Mouse (Mus musculus): ENCODE data around the gene Il5.

The Il5 gene

GRCm38 (mm10) chr11:53720715-53721114, at the start of gene Il5:
TSS of gene Il5 (plus strand) at chr11:53720794.
- no peak for DNase-seq

- DNase-seq = no peak
These were observed 49.2 kb upstream of the Il5 start for GRCm38 (mm10) chr11:53671414-53671813.

DNA sequence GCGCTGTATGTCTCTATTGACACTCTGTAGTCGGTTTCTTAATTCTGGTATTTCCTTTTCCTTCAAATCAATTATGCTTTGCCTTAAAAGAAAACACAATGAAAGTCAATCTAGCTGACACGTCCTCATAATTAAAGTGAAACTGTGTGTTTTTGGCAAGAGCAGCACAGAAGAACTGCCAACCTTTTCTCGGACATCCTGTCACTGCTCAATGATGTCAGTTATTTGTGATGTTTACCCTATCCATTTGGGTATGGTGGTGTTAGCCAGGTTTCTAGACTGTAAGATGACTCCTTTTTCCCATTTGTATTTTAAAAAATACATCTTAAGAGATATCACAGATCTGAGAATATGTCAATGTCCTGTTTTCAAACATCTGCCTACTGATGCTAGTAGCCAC, 40.5 kb upstream of the Il5 start:
- no peak for DNase-seq

DNA sequence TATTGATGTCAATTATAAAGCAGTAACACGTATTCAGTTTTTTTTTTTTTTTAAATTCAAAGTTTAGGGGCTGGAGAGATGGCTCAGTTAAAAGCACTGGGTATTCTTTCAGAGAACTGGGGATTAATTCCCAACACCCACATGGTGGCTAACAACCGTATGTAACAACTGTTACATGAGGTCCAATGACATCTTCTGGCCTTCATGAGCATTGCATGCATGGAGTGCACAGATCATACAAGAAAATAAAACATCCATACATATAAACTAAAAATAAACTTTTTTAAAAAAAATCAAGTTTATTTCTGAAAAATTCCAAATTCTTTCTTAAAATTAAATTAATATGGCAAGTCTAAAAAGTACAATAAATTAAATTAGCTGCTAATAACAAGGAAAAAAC, 38.9 kb upstream of the Il5 start:
- no peak for DNase-seq

- DNase-seq = no peak
These were observed 38.4 kb upstream of the Il5 start for GRCm38 (mm10) chr11:53682170-53682569.

- DNase-seq = no peak
These were observed 37.5 kb upstream of the Il5 start for GRCm38 (mm10) chr11:53682994-53683530.

GRCm38 (mm10) chr11:53691979-53692378, 28.6 kb upstream of the Il5 start:
- no peak for DNase-seq

DNA sequence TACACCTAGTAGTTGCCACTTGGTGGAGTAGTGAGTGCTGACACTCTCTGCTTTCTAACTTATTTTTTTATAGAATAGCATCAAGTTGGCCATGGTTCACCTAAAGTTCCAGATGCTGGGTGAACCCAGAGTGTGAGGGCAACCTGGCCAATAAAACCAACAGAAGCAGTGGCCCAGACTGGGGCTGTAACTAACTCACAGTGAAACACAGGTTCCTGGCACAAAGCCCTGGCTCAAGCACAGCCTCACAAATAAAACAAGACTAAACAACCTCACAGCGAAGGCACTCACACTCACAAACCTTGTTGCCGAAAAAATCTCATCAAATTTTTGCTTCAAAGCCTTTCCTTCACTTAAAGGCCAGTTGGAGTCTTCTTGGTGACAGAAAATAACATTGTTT, 22.1 kb upstream of the Il5 start:
- no peak for DNase-seq

- DNase-seq = no peak
These were observed 21.2 kb upstream of the Il5 start for GRCm38 (mm10) chr11:53699351-53699750.

DNA sequence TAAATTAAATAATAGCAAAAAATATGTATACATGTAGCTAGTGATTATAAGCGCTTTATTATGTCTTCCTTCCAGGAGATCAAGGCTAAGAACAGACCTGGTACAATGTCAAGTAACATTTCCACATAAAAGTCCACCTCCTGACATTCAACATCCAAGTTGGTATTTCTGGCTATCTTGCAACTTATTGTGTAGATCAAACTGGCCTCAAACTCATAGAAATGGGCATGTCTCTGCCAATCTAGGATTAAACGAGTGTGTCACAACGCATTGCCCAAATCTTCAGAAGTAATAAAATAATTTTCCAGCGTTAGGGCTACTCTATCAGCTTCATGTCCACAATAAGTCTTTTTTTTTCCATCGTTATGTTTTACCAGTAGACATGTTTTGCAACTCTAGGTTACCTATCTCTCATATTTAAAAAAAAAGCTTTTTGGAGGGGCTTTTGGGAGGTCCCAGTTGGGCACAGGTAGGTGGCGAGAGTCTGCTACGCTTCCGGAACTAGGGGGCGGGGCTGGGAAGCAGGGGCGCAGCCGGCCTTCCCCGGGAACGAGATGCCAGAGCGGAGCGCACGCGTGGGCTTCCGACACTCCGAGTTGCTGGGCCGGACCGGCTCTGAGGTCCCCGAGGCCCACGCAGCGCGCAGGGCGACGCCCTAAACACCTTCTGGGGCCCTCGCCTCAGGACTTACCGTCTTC, 14.2 kb upstream of the Il5 start:
- DNase-seq = no peak

DNA sequence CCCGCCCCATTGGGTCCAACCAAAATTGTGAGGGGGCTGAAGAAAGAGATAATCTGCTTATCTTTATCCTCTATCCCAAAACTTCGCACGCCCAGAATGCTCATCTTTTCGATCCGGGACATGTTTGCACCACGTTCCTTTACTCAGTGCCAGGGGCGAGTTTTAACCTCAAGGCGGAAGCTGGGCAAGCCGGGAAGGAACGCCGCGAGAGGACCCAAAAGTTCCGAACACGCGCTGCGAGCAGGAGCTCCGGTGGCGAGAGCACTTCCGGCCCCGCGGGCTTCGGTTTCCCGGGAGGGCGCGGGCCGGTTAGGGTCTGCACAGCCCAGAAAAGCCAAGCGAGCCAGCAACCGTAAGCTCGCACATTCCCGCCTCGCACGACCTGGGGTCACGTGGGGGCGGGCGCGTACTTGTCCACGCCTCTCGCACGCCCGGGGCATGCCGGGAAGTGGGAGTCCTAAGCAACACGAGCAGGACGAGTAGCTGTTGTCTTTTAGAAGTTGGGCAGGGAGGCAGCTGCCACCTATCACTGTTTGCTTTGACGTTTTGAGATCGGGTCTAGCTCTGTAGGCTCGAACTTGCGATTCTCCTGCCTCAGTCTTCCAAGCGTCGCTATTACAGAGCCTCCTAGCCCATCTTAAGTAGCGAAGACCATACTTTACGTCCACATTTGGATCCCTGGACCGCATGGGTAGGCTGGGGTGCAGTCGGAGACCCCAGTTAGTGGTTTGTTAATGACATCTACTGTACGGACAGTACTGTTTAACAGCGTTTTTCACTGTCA, 13.5 kb upstream of the Il5 start, which contains the start of gene Rad50:
Rad50 (minus strand) TSS at position 386 of the 784 bp plus-strand sequence.
- peak; percentile 94 for DNase-seq

GRCm38 (mm10) chr11:53707718-53708009, 12.9 kb upstream of the Il5 start:
- DNase-seq = no peak

- DNase-seq = no peak
These were observed 893 bp upstream of the Il5 start for GRCm38 (mm10) chr11:53719701-53720100.

- DNase-seq = no peak
These were observed 10.9 kb downstream of the Il5 start for GRCm38 (mm10) chr11:53731457-53731856.

- no peak for DNase-seq
These were observed 11.7 kb downstream of the Il5 start for GRCm38 (mm10) chr11:53732244-53732643.

DNA sequence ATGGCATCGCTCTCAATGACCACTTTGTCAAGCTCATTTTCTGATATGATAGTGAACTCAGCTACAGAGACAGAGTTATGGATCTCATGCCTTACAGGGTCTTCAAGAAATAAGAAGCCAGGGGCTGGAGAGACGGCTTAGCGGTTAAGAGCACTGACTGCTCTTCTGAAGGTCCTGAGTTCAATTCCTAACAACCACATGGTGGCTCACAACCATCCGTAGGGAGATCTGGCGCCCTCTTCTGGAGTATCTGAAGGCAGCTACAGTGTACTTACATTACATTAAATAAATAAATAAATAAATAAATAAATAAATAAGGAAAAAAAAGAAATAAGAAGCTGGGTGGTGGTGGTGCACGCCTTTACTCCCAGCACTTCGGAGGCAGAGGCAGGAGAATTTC, 13.2 kb downstream of the Il5 start:
- DNase-seq = peak; percentile 13

DNA sequence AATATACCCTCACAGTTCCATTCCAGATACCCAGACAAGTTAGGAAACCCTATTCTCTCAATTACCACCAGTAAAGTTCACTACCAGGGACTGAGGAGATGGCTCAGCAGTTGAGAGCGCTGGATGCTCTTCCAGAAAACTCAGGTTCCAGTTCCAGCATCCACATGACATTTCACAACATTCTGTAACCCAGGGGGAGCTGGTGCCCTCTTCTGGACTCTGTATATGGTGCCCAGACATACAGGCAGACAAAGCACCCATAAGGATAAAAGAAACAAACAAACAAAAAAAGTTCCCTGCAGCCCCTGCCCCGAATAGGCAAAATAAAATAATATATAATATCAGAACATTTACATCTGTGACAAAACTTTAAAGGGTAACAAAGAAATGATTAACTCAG, 13.8 kb downstream of the Il5 start:
- DNase-seq = no peak

DNA sequence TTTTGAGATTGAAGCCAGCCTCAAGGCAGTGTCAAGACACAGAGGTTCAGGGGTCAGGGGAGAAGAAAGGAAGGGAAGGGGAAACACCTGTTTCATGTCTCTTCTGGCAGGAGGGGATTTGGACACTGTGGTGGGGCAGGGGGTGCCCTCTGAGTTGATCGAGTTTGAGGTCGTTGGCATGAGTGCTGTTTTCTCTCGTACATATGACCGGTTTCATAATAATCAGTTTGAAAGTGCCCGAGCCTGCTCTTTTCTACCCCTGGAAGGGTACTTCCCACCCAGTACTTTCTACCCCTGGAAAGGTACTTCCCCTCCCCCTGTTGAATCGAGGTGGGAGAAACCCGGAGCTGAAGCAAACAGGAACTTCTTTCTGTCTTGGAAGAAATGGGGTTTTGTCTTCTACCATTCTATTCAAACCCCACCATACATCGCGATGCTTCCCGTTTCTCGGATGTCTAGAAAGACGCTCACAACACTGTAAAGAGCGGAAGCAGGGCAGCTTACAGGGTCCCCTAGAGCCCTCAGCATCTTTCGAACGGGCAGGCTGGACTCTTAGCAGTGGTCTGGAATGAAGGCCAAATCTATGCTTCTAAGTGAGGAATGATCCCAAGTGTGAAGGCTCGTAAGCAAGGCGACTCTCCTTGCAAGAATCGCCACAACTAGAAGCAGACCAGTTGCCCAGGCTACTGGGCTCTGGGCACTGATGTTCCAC, 14.5 kb downstream of the Il5 start:
- no peak for DNase-seq

DNA sequence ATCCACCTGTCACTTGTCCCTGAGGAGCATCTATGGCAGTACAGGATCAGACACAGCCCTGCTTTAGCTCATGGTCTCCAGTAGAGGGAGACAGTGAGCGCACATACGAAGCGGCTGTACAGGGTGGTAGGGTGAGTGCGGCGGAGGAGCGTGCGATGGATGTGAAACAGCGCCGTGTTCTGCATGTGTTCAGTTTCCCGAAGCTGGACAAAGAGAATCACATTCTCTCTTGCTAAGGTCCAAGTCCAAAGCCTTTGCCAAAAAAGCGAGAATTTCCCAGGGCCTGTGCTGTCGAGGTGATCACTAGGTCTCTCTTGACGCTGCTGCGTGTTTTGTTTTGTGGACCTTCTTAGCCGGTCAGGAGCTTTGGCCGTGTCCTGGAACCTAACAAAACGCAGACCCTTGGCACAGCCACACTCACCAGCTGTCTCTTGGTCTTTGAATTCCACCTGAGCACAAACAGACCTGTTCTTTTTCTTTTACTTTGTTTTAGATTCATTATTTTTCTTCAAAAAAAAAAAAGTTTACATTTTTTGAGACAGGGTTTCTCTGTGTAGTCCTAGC, 15.2 kb downstream of the Il5 start:
- peak; percentile 90 for DNase-seq

DNA sequence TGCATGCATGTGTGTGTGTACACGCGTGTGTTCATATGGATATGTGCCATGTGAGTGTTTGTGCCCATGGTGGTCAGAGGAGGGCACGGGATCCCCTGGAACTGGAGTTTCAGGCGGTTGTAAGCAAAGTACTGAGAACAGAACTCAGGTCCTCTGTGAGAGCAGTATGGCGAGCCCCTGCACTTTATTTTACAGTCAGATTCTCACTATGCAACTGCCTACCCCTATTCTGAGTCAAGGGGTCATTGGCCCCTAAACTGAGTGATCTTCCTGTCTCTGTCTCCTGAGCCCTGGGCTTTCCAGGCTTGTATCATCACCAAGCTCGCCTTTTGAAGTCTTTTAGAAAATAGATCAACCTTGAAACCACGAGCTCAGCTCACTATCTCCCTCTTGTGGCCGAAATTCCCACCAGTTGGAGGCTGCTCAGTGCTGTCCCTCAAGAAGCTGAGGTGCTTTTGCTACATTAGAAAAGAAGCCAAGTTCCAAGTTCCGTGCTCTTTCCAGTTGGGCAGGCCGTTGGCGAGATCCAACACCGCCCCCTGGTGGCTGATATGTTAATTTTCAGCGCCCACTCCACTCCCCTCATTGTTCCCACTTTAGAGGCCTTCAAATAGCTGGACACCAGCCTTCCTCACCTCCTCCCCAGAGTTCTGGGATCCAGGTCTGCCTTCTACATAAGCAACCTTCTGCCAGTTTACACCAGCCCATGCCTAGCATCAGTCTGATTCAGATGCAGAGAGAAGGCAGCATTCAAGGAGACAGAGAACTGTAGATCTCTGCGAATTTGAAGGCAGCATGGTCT, 16.4 kb downstream of the Il5 start:
- DNase-seq = peak; percentile 88

GRCm38 (mm10) chr11:53737573-53737946, 17.0 kb downstream of the Il5 start:
- peak; percentile 72 for DNase-seq

DNA sequence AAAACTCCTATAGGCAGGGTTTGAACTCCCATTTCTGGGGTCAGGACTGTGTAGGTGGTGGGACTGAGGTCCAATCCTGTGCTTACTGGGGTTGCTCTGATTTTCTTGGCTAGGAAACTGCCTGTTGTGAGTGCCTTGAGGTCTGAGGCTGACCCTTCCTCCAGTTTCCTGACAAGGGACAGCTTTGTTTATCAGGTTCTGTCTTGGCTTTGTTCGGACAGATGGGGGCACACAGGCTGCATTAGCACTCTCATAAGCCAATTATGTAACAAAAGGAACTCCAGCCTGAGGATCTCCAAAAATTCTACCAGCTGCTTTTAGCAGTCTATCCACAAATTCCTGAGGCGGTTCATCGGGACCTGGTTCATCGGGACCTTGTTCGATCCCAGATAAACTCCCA, 21.8 kb downstream of the Il5 start:
- DNase-seq = peak; percentile 81

DNA sequence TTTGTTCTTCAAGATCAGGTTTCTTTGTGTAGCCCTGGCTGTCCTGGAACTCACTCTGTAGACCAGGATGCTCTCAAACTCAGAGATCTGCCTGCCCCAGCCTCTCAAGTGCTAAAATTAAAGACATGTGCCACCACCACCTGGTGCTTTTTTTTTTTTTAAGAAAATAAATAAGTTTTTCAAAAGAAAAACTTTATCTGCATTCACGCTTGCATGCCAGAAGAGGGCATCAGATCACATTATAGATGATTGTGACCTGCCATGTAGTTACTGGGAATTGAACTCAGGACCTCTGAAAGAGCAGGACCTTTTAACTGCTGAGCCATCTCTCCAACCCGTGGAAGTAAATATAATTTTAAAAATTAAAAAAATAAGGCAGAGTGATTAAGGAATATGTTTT, 24.7 kb downstream of the Il5 start:
- DNase-seq = no peak

Data from retina, postnatal 1 day (tissue).